Comparison of ENCODE assay signal across 10 mouse cellular contexts in genomic region chr12:112927265-112927664, GRCm38 (mm10). TPM values are rescaled to one million over a fixed set of nuclear protein-coding genes. Genes with fewer than 3 reads are reported as not detected.
DNase-seq lines count a peak whose midpoint lies in the region; ATAC-seq lines count a peak whose summit lies in the region.
"Had no signal": no experiment of that assay in that cellular context is flagged by ENCODE, and none has a peak within 500 bp of the region (broad histone marks: within the 10 kb centered on the region; RNA-seq: fewer than 3 reads in every experiment).

No protein-coding gene starts in this region.

- peaks cover 44% of the 10 kb centered on the region for H3K4me1 ChIP-seq in forebrain, embryonic 12.5 days
- peaks cover 15% of the 10 kb centered on the region; the same call in 1 of the 2 replicates for H3K4me1 ChIP-seq in forebrain, embryonic 11.5 days (replicated peaks; ENCODE audit: control insufficient read depth, insufficient read depth, low read length)
- peaks cover 8% of the 10 kb centered on the region for H3K4me1 ChIP-seq in lung, embryonic 16.5 days (replicated peaks; ENCODE audit: control insufficient read depth, insufficient read depth, low read length)
- peaks cover 37% of the 10 kb centered on the region for H3K4me1 ChIP-seq in limb, embryonic 15.5 days
- peaks cover 25% of the 10 kb centered on the region for H3K4me1 ChIP-seq in intestine, embryonic 16.5 days (ENCODE audit: control insufficient read depth, insufficient read depth, low read length)
- peaks cover 18% of the 10 kb centered on the region for H3K4me1 ChIP-seq in liver, embryonic 12.5 days

- peaks cover 70% of the 10 kb centered on the region for H3K27me3 ChIP-seq in forebrain, embryonic 12.5 days
- H3K27me3 ChIP-seq in forebrain, embryonic 11.5 days (ENCODE audit: control insufficient read depth, insufficient read depth, low read length) = peaks cover 33% of the 10 kb centered on the region
- H3K27me3 ChIP-seq in lung, embryonic 16.5 days (ENCODE audit: control insufficient read depth, insufficient read depth, low read depth, low read length) = peaks cover 47% of the 10 kb centered on the region
- peaks cover 57% of the 10 kb centered on the region for H3K27me3 ChIP-seq in limb, embryonic 15.5 days
- peaks cover 41% of the 10 kb centered on the region for H3K27me3 ChIP-seq in intestine, embryonic 16.5 days (replicated peaks; ENCODE audit: control insufficient read depth, insufficient read depth, low read length)
- H3K27me3 ChIP-seq in liver, embryonic 12.5 days (replicated peaks) = peaks cover 90% of the 10 kb centered on the region

- no peaks in the 10 kb centered on the region for H3K9me3 ChIP-seq in forebrain, embryonic 12.5 days
- no peaks in the 10 kb centered on the region for H3K9me3 ChIP-seq in forebrain, embryonic 11.5 days (ENCODE audit: control insufficient read depth, low read length)
- H3K9me3 ChIP-seq in lung, embryonic 16.5 days (ENCODE audit: control insufficient read depth, low read length) = no peaks in the 10 kb centered on the region
- H3K9me3 ChIP-seq in limb, embryonic 15.5 days = no peaks in the 10 kb centered on the region
- no peaks in the 10 kb centered on the region for H3K9me3 ChIP-seq in intestine, embryonic 16.5 days (ENCODE audit: control insufficient read depth, low read length)
- H3K9me3 ChIP-seq in liver, embryonic 12.5 days (replicated peaks) = no peaks in the 10 kb centered on the region
- H3K9me3 ChIP-seq: intestine, embryonic 15.5 days had no signal

- no peak overlapping the region for H3K27ac ChIP-seq in forebrain, embryonic 12.5 days
- H3K27ac ChIP-seq in forebrain, embryonic 11.5 days (ENCODE audit: low read depth, low read length) = no peak overlapping the region
- H3K27ac ChIP-seq in lung, embryonic 16.5 days (ENCODE audit: low read length) = no peak overlapping the region
- H3K27ac ChIP-seq in limb, embryonic 15.5 days = no peak overlapping the region
- no peak overlapping the region for H3K27ac ChIP-seq in intestine, embryonic 16.5 days (ENCODE audit: low read length)
- no peak overlapping the region for H3K27ac ChIP-seq in liver, embryonic 12.5 days
- H3K27ac ChIP-seq: intestine, embryonic 15.5 days had no signal

- no peaks in the 10 kb centered on the region for H3K36me3 ChIP-seq in forebrain, embryonic 12.5 days (replicated peaks)
- no peaks in the 10 kb centered on the region for H3K36me3 ChIP-seq in forebrain, embryonic 11.5 days (ENCODE audit: control insufficient read depth, insufficient read depth, low read length)
- no peaks in the 10 kb centered on the region for H3K36me3 ChIP-seq in lung, embryonic 16.5 days (ENCODE audit: control insufficient read depth, insufficient read depth, low read length)
- H3K36me3 ChIP-seq in limb, embryonic 15.5 days = no peaks in the 10 kb centered on the region
- no peaks in the 10 kb centered on the region for H3K36me3 ChIP-seq in intestine, embryonic 16.5 days (ENCODE audit: control insufficient read depth, insufficient read depth, low read length)
- H3K36me3 ChIP-seq in liver, embryonic 12.5 days = no peaks in the 10 kb centered on the region
- H3K36me3 ChIP-seq: intestine, embryonic 15.5 days had no signal

- WGBS in forebrain, embryonic 12.5 days = 68% methylated on average over 14 of the region's 14 CpGs
- WGBS in forebrain, embryonic 11.5 days = 66% methylated on average over 14 of the region's 14 CpGs
- WGBS in lung, embryonic 16.5 days = 54% methylated on average over 14 of the region's 14 CpGs
- WGBS in limb, embryonic 15.5 days = 44% methylated on average over 14 of the region's 14 CpGs
- WGBS in intestine, embryonic 16.5 days = 73% methylated on average over 14 of the region's 14 CpGs
- WGBS in liver, embryonic 12.5 days (ENCODE audit: insufficient replicate concordance) = 72% methylated on average over 14 of the region's 14 CpGs

- ATAC-seq in forebrain, embryonic 12.5 days (ENCODE audit: low FRiP score) = no peak
- ATAC-seq in forebrain, embryonic 11.5 days (replicated peaks; ENCODE audit: low FRiP score) = no peak
- ATAC-seq in lung, embryonic 16.5 days (ENCODE audit: low read depth) = no peak
- no peak for ATAC-seq in limb, embryonic 15.5 days (ENCODE audit: insufficient number of reproducible peaks, low FRiP score, low TSS enrichment, low read depth)
- no peak for ATAC-seq in intestine, embryonic 16.5 days
- no peak for ATAC-seq in liver, embryonic 12.5 days
- ATAC-seq: intestine, embryonic 15.5 days had no signal

- no peak overlapping the region; the same call in 1 of the 2 replicates for H3K4me3 ChIP-seq in forebrain, embryonic 12.5 days (replicated peaks)
- H3K4me3 ChIP-seq in forebrain, embryonic 11.5 days (ENCODE audit: low read depth, low read length) = no peak overlapping the region
- no peak overlapping the region for H3K4me3 ChIP-seq in lung, embryonic 16.5 days (ENCODE audit: low read length)
- H3K4me3 ChIP-seq in limb, embryonic 15.5 days = peak overlapping the region; percentile 55
- no peak overlapping the region for H3K4me3 ChIP-seq in intestine, embryonic 16.5 days (ENCODE audit: low read length)
- no peak overlapping the region for H3K4me3 ChIP-seq in liver, embryonic 12.5 days
- H3K4me3 ChIP-seq: intestine, embryonic 15.5 days had no signal

- no peak for DNase-seq in forebrain, embryonic 11.5 days (ENCODE audit: low spot score)
- DNase-seq in lung, postnatal 36 days = no peak
- DNase-seq in testis, postnatal 10 days (ENCODE audit: low spot score) = peak; percentile 62
- DNase-seq: gastrocnemius, postnatal 10 days had no signal

- H3K9ac ChIP-seq in forebrain, embryonic 12.5 days = 0 out of 2 replicates have a peak overlapping the region, but pooled peaks have one; percentile 12
- no peak overlapping the region for H3K9ac ChIP-seq in forebrain, embryonic 11.5 days (ENCODE audit: low read length)
- H3K9ac ChIP-seq in lung, embryonic 16.5 days (ENCODE audit: low read length) = no peak overlapping the region
- no peak overlapping the region for H3K9ac ChIP-seq in limb, embryonic 15.5 days
- H3K9ac ChIP-seq in intestine, embryonic 16.5 days (ENCODE audit: low read depth, low read length) = no peak overlapping the region
- no peak overlapping the region for H3K9ac ChIP-seq in liver, embryonic 12.5 days
- H3K9ac ChIP-seq: intestine, embryonic 15.5 days had no signal

- peak overlapping the region; percentile 87; the same call in 1 of the 2 replicates for H3K4me2 ChIP-seq in forebrain, embryonic 12.5 days
- no peak overlapping the region for H3K4me2 ChIP-seq in forebrain, embryonic 11.5 days (ENCODE audit: low read depth, low read length, severe bottlenecking)
- H3K4me2 ChIP-seq in lung, embryonic 16.5 days (ENCODE audit: low read depth, low read length) = peak overlapping the region; percentile 1; the same call in 1 of the 2 replicates
- peak overlapping the region; percentile 96 for H3K4me2 ChIP-seq in limb, embryonic 15.5 days
- H3K4me2 ChIP-seq in intestine, embryonic 16.5 days (ENCODE audit: low read depth, low read length) = no peak overlapping the region
- H3K4me2 ChIP-seq in liver, embryonic 12.5 days = no peak overlapping the region

RNA-seq across cellular contexts. Expression of gene Jag2, which starts 2.3 kb away (rescaled TPM):
- polyA plus RNA-seq in forebrain, embryonic 12.5 days (2016; fragmentation: Nextera tagmentation; extraction: Ambion mirVana) = 5.6 and 6.2 TPM in 2 replicates
- 3.2 and 4.3 TPM in 2 replicates for polyA plus RNA-seq in forebrain, embryonic 11.5 days (2014; fragmentation: Nextera tagmentation; extraction: Ambion mirVana)
- 5.6 and 6.5 TPM in 2 replicates for polyA plus RNA-seq in lung, embryonic 16.5 days (2015; fragmentation: Nextera tagmentation; extraction: Ambion mirVana)
- polyA plus RNA-seq in limb, embryonic 15.5 days (2015; fragmentation: Nextera tagmentation; extraction: Ambion mirVana) = 10.3 and 11.6 TPM in 2 replicates
- polyA plus RNA-seq in intestine, embryonic 16.5 days (2015; fragmentation: Nextera tagmentation; extraction: Ambion mirVana) = 2.2 and 2.4 TPM in 2 replicates
- 0.57 and 0.64 TPM in 2 replicates for polyA plus RNA-seq in liver, embryonic 12.5 days (2016; fragmentation: Nextera tagmentation; extraction: Ambion mirVana)

RNA-seq across cellular contexts. Expression of gene Nudt14, which starts 14.7 kb away (rescaled TPM):
- polyA plus RNA-seq in forebrain, embryonic 12.5 days (2016; fragmentation: Nextera tagmentation; extraction: Ambion mirVana) = 51.5 and 54.4 TPM in 2 replicates
- polyA plus RNA-seq in forebrain, embryonic 11.5 days (2014; fragmentation: Nextera tagmentation; extraction: Ambion mirVana) = 57.6 and 59.2 TPM in 2 replicates
- polyA plus RNA-seq in lung, embryonic 16.5 days (2015; fragmentation: Nextera tagmentation; extraction: Ambion mirVana) = 109 and 121 TPM in 2 replicates
- polyA plus RNA-seq in limb, embryonic 15.5 days (2015; fragmentation: Nextera tagmentation; extraction: Ambion mirVana) = 70.5 and 71.2 TPM in 2 replicates
- polyA plus RNA-seq in intestine, embryonic 16.5 days (2015; fragmentation: Nextera tagmentation; extraction: Ambion mirVana) = 100 and 102 TPM in 2 replicates
- polyA plus RNA-seq in liver, embryonic 12.5 days (2016; fragmentation: Nextera tagmentation; extraction: Ambion mirVana) = 21.4 and 21.7 TPM in 2 replicates

RNA-seq across cellular contexts. Expression of gene Btbd6, which starts 49.0 kb away (rescaled TPM):
- 28.2 and 29.2 TPM in 2 replicates for polyA plus RNA-seq in forebrain, embryonic 12.5 days (2016; fragmentation: Nextera tagmentation; extraction: Ambion mirVana)
- 26.7 and 27.8 TPM in 2 replicates for polyA plus RNA-seq in forebrain, embryonic 11.5 days (2014; fragmentation: Nextera tagmentation; extraction: Ambion mirVana)
- 23.8 and 26.2 TPM in 2 replicates for polyA plus RNA-seq in lung, embryonic 16.5 days (2015; fragmentation: Nextera tagmentation; extraction: Ambion mirVana)
- 25.4 and 26.3 TPM in 2 replicates for polyA plus RNA-seq in limb, embryonic 15.5 days (2015; fragmentation: Nextera tagmentation; extraction: Ambion mirVana)
- polyA plus RNA-seq in intestine, embryonic 16.5 days (2015; fragmentation: Nextera tagmentation; extraction: Ambion mirVana) = 20.2 and 20.9 TPM in 2 replicates
- polyA plus RNA-seq in liver, embryonic 12.5 days (2016; fragmentation: Nextera tagmentation; extraction: Ambion mirVana) = 9.2 and 10.1 TPM in 2 replicates

RNA-seq across cellular contexts. Expression of gene Gpr132, which starts 59.2 kb away (rescaled TPM):
- not detected in 2 replicates for polyA plus RNA-seq in forebrain, embryonic 12.5 days (2016; fragmentation: Nextera tagmentation; extraction: Ambion mirVana)
- polyA plus RNA-seq in forebrain, embryonic 11.5 days (2014; fragmentation: Nextera tagmentation; extraction: Ambion mirVana) = not detected in 2 replicates
- polyA plus RNA-seq in lung, embryonic 16.5 days (2015; fragmentation: Nextera tagmentation; extraction: Ambion mirVana) = 0.15 and 0.73 TPM in 2 replicates
- polyA plus RNA-seq in limb, embryonic 15.5 days (2015; fragmentation: Nextera tagmentation; extraction: Ambion mirVana) = 0.20 and 0.41 TPM in 2 replicates
- polyA plus RNA-seq in intestine, embryonic 16.5 days (2015; fragmentation: Nextera tagmentation; extraction: Ambion mirVana) = 0.40 and 0.48 TPM in 2 replicates
- polyA plus RNA-seq in liver, embryonic 12.5 days (2016; fragmentation: Nextera tagmentation; extraction: Ambion mirVana) = 0.32 and 0.61 TPM in 2 replicates

Comparison
In these comparisons a context has a peak if more than half of its experiments do, and no peak if none do; other contexts are left out.
1. H3K4me2 ChIP-seq: peak in forebrain, embryonic 12.5 days (single experiment), lung, embryonic 16.5 days (single experiment) and limb, embryonic 15.5 days (single experiment); none in forebrain, embryonic 11.5 days (single experiment), intestine, embryonic 16.5 days (single experiment) and liver, embryonic 12.5 days (single experiment).